Mouse (Mus musculus) C2C12 (cell line): ENCODE results near the gene Zfp580. TPM values are rescaled to one million over a fixed set of nuclear protein-coding genes. Genes with fewer than 3 reads are reported as not detected.

Source experiments
- H3K27me3 ChIP-seq: one replicate; pipeline ENCODE4 v1.6.1; 2011; ENCODE audit not compliant: control insufficient read depth, insufficient read depth, insufficient read length
- H3K36me3 ChIP-seq: one replicate; pipeline ENCODE4 v1.6.1; 2011; ENCODE audit not compliant: control insufficient read depth, insufficient read depth
- H3K4me3 ChIP-seq: one replicate; pipeline ENCODE4 v1.5.1; 2011; ENCODE audit warnings: mild to moderate bottlenecking, control low read depth; ENCODE audit not compliant: poor library complexity, insufficient read depth, severe bottlenecking
- H3K79me2 ChIP-seq: one replicate; pipeline ENCODE4 v1.6.1; 2011; ENCODE audit not compliant: control insufficient read depth, insufficient read depth
- H3K79me3 ChIP-seq: one replicate; pipeline ENCODE4 v1.6.1; 2011; ENCODE audit warnings: low read depth, control low read depth
- H3ac ChIP-seq: one replicate; pipeline ENCODE3; 2011; ENCODE audit warnings: low read depth; ENCODE audit not compliant: control insufficient read depth, insufficient read length
- CEBPB ChIP-seq: IDR thresholded peaks from one replicate; pipeline ENCODE4 v1.6.1; 2011; ENCODE audit warnings: low read depth, mild to moderate bottlenecking, control low read depth, moderate library complexity
- CTCF ChIP-seq: IDR thresholded peaks from one replicate; pipeline ENCODE4 v1.5.1; 2011; ENCODE audit not compliant: control insufficient read depth, insufficient read depth, insufficient read length
- FOSL1 ChIP-seq: IDR thresholded peaks from one replicate; pipeline ENCODE4 v1.8.0; 2011; ENCODE audit warnings: mild to moderate bottlenecking, low read length; ENCODE audit not compliant: poor library complexity, insufficient read depth, severe bottlenecking
- MAX ChIP-seq: IDR thresholded peaks from one replicate; pipeline ENCODE4 v1.6.1; 2011; ENCODE audit warnings: mild to moderate bottlenecking, control low read depth
- MYOD1 ChIP-seq: IDR thresholded peaks from one replicate; pipeline ENCODE4 v1.6.1; 2011; ENCODE audit warnings: low read depth; ENCODE audit not compliant: control insufficient read depth, insufficient read length
- MYOG ChIP-seq: IDR thresholded peaks from one replicate; pipeline ENCODE4 v1.6.1; 2011; ENCODE audit not compliant: control insufficient read depth, insufficient read length; ENCODE audit errors: extremely low read depth
- USF1 ChIP-seq: IDR thresholded peaks from one replicate; pipeline ENCODE4 v1.6.1; 2011; ENCODE audit warnings: low read depth, mild to moderate bottlenecking, control low read depth, moderate library complexity
- polyA plus RNA-seq: library from polyadenylated mRNA; unstranded; fragments of >200 nt; fragmentation: generic; extraction: Trizol; gene quantifications from one replicate; pipeline ENCODE4 v1.2.1, GENCODE M21; 2012; ENCODE audit warnings: missing spikeins

Zfp580 gene
- polyA plus RNA-seq, 1 experiment = 13.7 TPM

DNA sequence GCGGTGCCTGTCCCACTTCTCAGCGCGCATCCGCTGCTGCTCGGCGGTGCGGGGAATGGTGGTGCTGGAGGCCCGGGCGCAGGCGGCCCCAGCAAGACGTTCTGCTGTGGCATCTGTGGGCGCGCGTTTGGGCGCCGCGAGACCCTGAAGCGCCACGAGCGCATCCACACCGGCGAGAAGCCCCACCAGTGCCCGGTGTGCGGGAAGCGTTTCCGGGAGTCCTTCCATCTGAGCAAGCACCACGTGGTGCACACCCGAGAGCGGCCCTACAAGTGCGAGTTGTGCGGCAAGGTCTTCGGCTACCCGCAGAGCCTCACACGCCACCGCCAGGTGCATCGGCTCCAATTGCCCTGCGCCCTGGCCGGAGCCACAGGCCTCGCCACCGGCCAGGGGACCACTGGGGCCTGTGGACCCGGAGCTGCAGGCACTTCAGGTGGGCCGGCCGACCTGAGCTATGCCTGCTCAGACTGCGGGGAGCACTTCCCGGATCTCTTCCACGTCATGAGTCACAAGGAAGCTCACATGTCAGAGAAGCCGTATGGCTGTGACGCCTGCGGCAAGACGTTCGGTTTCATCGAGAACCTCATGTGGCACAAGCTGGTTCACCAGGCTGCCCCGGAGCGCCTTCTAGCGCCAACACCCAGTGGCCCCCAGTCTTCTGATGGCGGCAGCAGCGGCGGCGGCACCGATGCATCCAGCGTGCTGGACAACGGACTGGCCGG is 20.6 kb upstream of the Zfp580 start:
- H3K36me3 ChIP-seq = peaks cover 66% of the 10 kb centered on the region
- peaks cover 3% of the 10 kb centered on the region for H3K79me3 ChIP-seq
- H3K4me3 ChIP-seq = no peak overlapping the region
- TF ChIP-seq FOSL1 = no peak
- TF ChIP-seq CEBPB = no peak
- TF ChIP-seq MYOG = no peak
- no peak for TF ChIP-seq MYOD1
- no peak overlapping the region for H3ac ChIP-seq
- H3K79me2 ChIP-seq = peaks cover 10% of the 10 kb centered on the region
- no peaks in the 10 kb centered on the region for H3K27me3 ChIP-seq

DNA sequence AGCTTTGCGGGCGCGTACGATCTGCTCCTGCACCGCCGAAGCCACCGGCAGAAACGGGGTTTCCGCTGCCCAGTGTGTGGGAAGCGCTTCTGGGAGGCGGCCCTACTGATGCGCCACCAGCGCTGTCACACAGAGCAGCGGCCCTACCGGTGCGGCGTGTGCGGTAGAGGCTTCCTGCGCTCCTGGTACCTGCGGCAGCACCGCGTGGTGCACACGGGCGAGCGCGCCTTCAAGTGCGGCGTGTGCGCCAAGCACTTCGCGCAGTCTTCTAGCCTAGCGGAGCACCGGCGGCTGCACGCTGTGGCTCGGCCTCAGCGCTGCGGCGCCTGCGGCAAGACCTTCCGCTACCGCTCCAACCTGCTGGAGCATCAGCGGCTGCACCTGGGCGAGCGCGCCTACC is 19.8 kb upstream of the Zfp580 start:
- TF ChIP-seq CTCF (no peak), MYOD1 (no peak), USF1 (no peak), MAX (no peak), MYOG (no peak), CEBPB (no peak), FOSL1 (no peak)
- Histone ChIP-seq H3K4me3 (no peak overlapping the region), H3K27me3 (no peaks in the 10 kb centered on the region), H3K79me3 (peaks cover 1% of the 10 kb centered on the region), H3K36me3 (peaks cover 59% of the 10 kb centered on the region), H3K79me2 (peaks cover 3% of the 10 kb centered on the region), H3ac (no peak overlapping the region)

DNA sequence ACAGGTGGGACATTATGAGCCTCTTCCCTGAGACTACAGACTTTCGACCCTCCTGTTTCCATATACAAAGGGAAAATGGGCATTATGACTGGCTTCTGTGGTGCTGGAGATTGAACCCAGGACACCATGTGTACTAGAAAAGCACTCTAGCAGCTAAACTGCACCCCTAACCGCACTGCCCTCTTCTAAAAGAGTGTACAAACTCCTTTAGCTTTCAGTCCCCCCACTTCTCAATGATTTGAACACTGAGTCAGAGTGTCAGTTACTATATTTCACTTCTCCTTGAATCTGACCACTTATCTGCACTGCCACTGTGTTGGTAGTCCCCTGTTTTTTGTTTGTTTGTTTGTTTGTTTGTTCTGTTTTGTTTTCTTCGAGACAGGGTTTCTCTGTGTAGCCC is 17.5 kb upstream of the Zfp580 start, which contains the start of gene 4632433K11Rik:
Gene 4632433K11Rik, plus strand, starts transcription at position 301 of the 400 bp plus-strand sequence.
- Histone ChIP-seq H3K27me3 (no peaks in the 10 kb centered on the region), H3K79me2 (no peaks in the 10 kb centered on the region), H3K4me3 (no peak within 1 kb of the TSS), H3K36me3 (peaks cover 45% of the 10 kb centered on the region), H3ac (no peak within 1 kb of the TSS), H3K79me3 (peaks cover 1% of the 10 kb centered on the region)
- TF ChIP-seq MYOG (no peak), MAX (no peak), CTCF (no peak), USF1 (no peak), FOSL1 (no peak), CEBPB (no peak), MYOD1 (no peak)

DNA sequence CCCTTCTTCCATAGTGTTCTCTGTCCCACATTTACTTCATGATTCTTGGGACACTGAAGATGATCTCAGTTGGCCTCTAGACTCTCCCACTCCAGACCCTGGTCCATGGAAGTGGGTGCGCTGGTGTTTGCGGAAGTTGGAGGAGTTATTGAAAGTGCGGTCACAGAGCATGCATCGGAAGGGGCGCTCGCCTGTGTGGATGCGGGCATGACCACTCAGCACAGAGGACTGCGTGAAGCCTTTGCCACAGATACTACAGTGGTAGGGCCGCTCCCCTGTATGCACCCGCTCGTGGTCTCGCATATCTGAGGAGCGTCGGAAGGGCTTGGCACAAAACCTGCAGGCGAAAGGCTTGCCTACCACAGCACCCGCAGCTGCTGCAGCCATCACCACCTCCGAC is 15.7 kb upstream of the Zfp580 start:
- H3K79me2 ChIP-seq = no peaks in the 10 kb centered on the region
- peaks cover 1% of the 10 kb centered on the region for H3K79me3 ChIP-seq
- no peak overlapping the region for H3K4me3 ChIP-seq
- no peaks in the 10 kb centered on the region for H3K27me3 ChIP-seq
- peaks cover 29% of the 10 kb centered on the region for H3K36me3 ChIP-seq
- no peak overlapping the region for H3ac ChIP-seq
- TF ChIP-seq CEBPB = no peak
- TF ChIP-seq MAX = no peak
- no peak for TF ChIP-seq FOSL1
- no peak for TF ChIP-seq USF1
- no peak for TF ChIP-seq MYOD1
- TF ChIP-seq MYOG = no peak
- TF ChIP-seq CTCF = no peak

DNA sequence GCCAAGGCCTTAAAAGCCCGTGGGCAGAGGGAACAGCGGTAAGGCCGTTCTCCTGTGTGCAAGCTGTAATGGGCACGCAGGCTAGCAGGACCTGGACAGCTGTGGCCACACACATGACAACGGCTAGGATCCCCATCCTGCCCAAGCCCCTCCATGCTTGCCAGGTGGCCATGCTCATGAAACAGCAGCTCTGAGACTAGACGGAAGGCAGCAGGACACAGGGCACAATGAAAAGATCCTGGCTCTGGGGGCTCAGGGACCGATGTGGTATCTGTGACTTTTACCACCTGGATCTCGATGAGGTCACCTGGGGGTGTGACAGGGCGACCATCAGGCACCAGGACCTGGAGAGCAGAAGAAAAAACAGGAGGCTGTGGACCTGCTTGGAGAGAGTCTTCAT is 15.2 kb upstream of the Zfp580 start:
- no peaks in the 10 kb centered on the region for H3K27me3 ChIP-seq
- TF ChIP-seq FOSL1 (no peak), USF1 (no peak), MYOG (no peak), MYOD1 (no peak), CTCF (no peak), MAX (no peak), CEBPB (no peak)
- H3K4me3 ChIP-seq = no peak overlapping the region
- H3K79me2 ChIP-seq = no peaks in the 10 kb centered on the region
- H3K79me3 ChIP-seq = peaks cover 1% of the 10 kb centered on the region
- H3K36me3 ChIP-seq = peaks cover 24% of the 10 kb centered on the region
- H3ac ChIP-seq = no peak overlapping the region

DNA sequence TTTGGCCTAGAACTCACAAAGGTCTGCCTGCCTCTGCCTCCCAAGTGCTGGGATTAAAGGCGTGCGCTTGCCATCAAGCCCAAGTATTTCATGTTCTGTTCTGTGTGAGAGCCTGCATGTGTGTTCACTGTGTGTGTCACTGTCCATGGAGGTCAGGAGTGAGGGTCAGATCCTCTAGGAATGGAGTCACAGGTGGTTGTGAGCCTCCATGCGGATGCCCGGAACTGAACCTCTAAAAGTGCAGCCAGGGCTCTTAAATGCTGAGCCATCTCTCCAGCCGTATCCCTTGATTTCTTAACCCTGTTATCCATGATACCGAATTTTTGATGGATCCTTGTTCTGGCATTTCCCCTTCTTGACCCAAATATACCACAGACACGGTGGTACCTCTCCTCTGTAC is 14.3 kb upstream of the Zfp580 start:
- Histone ChIP-seq H3K36me3 (peaks cover 15% of the 10 kb centered on the region), H3ac (no peak overlapping the region), H3K27me3 (no peaks in the 10 kb centered on the region), H3K79me3 (peaks cover 1% of the 10 kb centered on the region), H3K79me2 (no peaks in the 10 kb centered on the region), H3K4me3 (no peak overlapping the region)
- TF ChIP-seq MAX (no peak), CEBPB (no peak), CTCF (no peak), MYOG (no peak), FOSL1 (no peak), MYOD1 (no peak), USF1 (no peak)
